Comparison of ENCODE assay signal across 18 mouse cellular contexts in genomic region chr11:53024403-53024802, GRCm38 (mm10).
A peak's percentile ranks its signal among the peaks of the same experiment; 100 is the strongest.
DNase-seq lines count a peak whose midpoint lies in the region; ATAC-seq and TF ChIP-seq lines count a peak whose summit lies in the region.
"Had no signal": no experiment of that assay in that cellular context is flagged by ENCODE, and none has a peak within 500 bp of the region (broad histone marks: within the 10 kb centered on the region; RNA-seq: fewer than 3 reads in every experiment).

No protein-coding gene starts in this region.

- TF ChIP-seq EP300 in lung, postnatal 0 days (IDR thresholded peaks at IDR 0.05): no peak

- no peak overlapping the region for H3K4me3 ChIP-seq in lung, postnatal 0 days (ENCODE audit: low read depth, low read length)
- H3K4me3 ChIP-seq in gastrocnemius, adult 2 months: no peak overlapping the region
- H3K4me3 ChIP-seq: embryonic facial prominence, embryonic 12.5 days; forebrain, embryonic 15.5 days; heart, adult 2 months; heart, embryonic 12.5 days; hindbrain, embryonic 15.5 days had no signal

- H3K4me1 ChIP-seq in lung, postnatal 0 days (ENCODE audit: insufficient read depth, low read depth, low read length): no peaks in the 10 kb centered on the region
- H3K4me1 ChIP-seq: embryonic facial prominence, embryonic 12.5 days; forebrain, embryonic 15.5 days; hindbrain, embryonic 15.5 days had no signal

- H3K9me3 ChIP-seq in lung, postnatal 0 days (ENCODE audit: low read length): no peaks in the 10 kb centered on the region
- H3K9me3 ChIP-seq: embryonic facial prominence, embryonic 12.5 days; forebrain, embryonic 15.5 days; hindbrain, embryonic 15.5 days had no signal

- no peaks in the 10 kb centered on the region for H3K27me3 ChIP-seq in lung, postnatal 0 days (replicated peaks; ENCODE audit: insufficient read depth, low read length)
- H3K27me3 ChIP-seq: embryonic facial prominence, embryonic 12.5 days; forebrain, embryonic 15.5 days; heart, embryonic 12.5 days; hindbrain, embryonic 15.5 days had no signal

- ATAC-seq in lung, postnatal 0 days: no peak
- peak; percentile 49 for ATAC-seq in megakaryocyte, adult 5-6 weeks (ENCODE audit: poor library complexity, severe bottlenecking)
- ATAC-seq: activated CD4-positive, CD25-positive, alpha-beta regulatory T cell, adult 4 months; forebrain, embryonic 15.5 days; Patski had no signal

- no peak overlapping the region for H3K9ac ChIP-seq in lung, postnatal 0 days (replicated peaks; ENCODE audit: low read depth)
- H3K9ac ChIP-seq: embryonic facial prominence, embryonic 12.5 days; forebrain, embryonic 15.5 days; heart, embryonic 12.5 days; hindbrain, embryonic 15.5 days had no signal

- no peak for TF ChIP-seq CTCF in lung, postnatal 0 days (IDR thresholded peaks at IDR 0.05)
- TF ChIP-seq CTCF in gastrocnemius, adult 2 months (IDR thresholded peaks at IDR 0.05): no peak

- no peaks in the 10 kb centered on the region for H3K36me3 ChIP-seq in lung, postnatal 0 days (ENCODE audit: insufficient read depth, low read length)
- H3K36me3 ChIP-seq: embryonic facial prominence, embryonic 12.5 days; forebrain, embryonic 15.5 days; heart, embryonic 12.5 days; hindbrain, embryonic 15.5 days had no signal

- peak; percentile 5 for DNase-seq in lung, postnatal 25 days (ENCODE audit: low spot score)
- no peak for DNase-seq in lung, postnatal 0 days (ENCODE audit: low spot score)
- peak; percentile 39 for DNase-seq in thymus, postnatal 4 days
- no peak for DNase-seq in thymus, postnatal 25 days
- DNase-seq in natural killer cell, adult 2 months (ENCODE audit: low spot score in 2 of 2): no peak
- DNase-seq in gastrocnemius, adult 2 months: no peak
- DNase-seq: adrenal gland, postnatal 14 days; cerebellum, adult 18-20 months; cerebellum, postnatal 10 days; gastrocnemius, postnatal 10 days; heart, adult 2 months had no signal

- H3K4me2 ChIP-seq in lung, postnatal 0 days (replicated peaks; ENCODE audit: low read depth, low read length): no peak overlapping the region
- H3K4me2 ChIP-seq: embryonic facial prominence, embryonic 12.5 days; forebrain, embryonic 15.5 days; heart, embryonic 12.5 days; hindbrain, embryonic 15.5 days had no signal

- no peak overlapping the region for H3K27ac ChIP-seq in lung, postnatal 0 days (ENCODE audit: low read length)
- no peak overlapping the region for H3K27ac ChIP-seq in gastrocnemius, adult 2 months
- H3K27ac ChIP-seq: embryonic facial prominence, embryonic 12.5 days; forebrain, embryonic 15.5 days; heart, adult 2 months; hindbrain, embryonic 15.5 days had no signal

- intact Hi-C loops in gastrocnemius, adult 2 months (cut with DNase I): no loop called here

- 46% methylated on average over 6 of the region's 6 CpGs for WGBS in lung, postnatal 0 days

Comparison
In these comparisons a context has a peak if more than half of its experiments do, and no peak if none do; other contexts are left out.
1. DNase-seq: peak in lung, postnatal 25 days (single experiment) and thymus, postnatal 4 days (single experiment); none in lung, postnatal 0 days (single experiment), thymus, postnatal 25 days (single experiment), natural killer cell, adult 2 months (0 of 2) and gastrocnemius, adult 2 months (single experiment).